Mouse (Mus musculus) urinary bladder, adult 2 months (tissue): Measurements from ENCODE around the gene Sik1. TPM values are rescaled to one million over a fixed set of nuclear protein-coding genes. Genes with fewer than 3 reads are reported as not detected.

Experiments used
- DNase-seq: peaks from one replicate; pipeline ENCODE4 v3.0.0; 2022; ENCODE audit warnings: low spot score
- polyA plus RNA-seq: library from polyadenylated mRNA; depleted of rRNA; stranded (reverse); fragments of >200 nt; gene quantifications from 2 replicates; pipeline ENCODE4 v1.2.3, GENCODE M21; 2012; rRNA removed

The Sik1 gene
- polyA plus RNA-seq, 1 experiment: 32.3 TPM

GRCm38 (mm10) chr17:31808082-31808875 lies 47.3 kb downstream of the Sik1 start:
- DNase-seq: no peak

GRCm38 (mm10) chr17:31806496-31806895 lies 49.1 kb downstream of the Sik1 start:
- DNase-seq: no peak

GRCm38 (mm10) chr17:31806025-31806424 lies 49.6 kb downstream of the Sik1 start:
- DNase-seq: no peak

GRCm38 (mm10) chr17:31805585-31805984 lies 50.0 kb downstream of the Sik1 start:
- no peak for DNase-seq

GRCm38 (mm10) chr17:31802272-31803017 lies 53.2 kb downstream of the Sik1 start:
- DNase-seq: no peak

GRCm38 (mm10) chr17:31800852-31801363 lies 54.7 kb downstream of the Sik1 start:
- no peak for DNase-seq

- DNase-seq: no peak
These were observed 59.7 kb downstream of the Sik1 start for GRCm38 (mm10) chr17:31795893-31796292.

Other genes with a start within 250 kb of the Sik1 start
- gene Cbs, start 218.6 kb downstream of the Sik1 start, polyA plus RNA-seq: 0.88 and 1.4 TPM in 2 replicates
- gene U2af1, start 196.9 kb downstream of the Sik1 start, polyA plus RNA-seq: 141 and 160 TPM in 2 replicates
- gene Cryaa, start 178.0 kb downstream of the Sik1 start, polyA plus RNA-seq: not detected in 2 replicates
- gene Rrp1b, start 180.3 kb upstream of the Sik1 start, polyA plus RNA-seq: 13.2 and 14.4 TPM in 2 replicates
- 0.91 and 1.7 TPM in 2 replicates for gene Hsf2bp, start 180.5 kb upstream of the Sik1 start, polyA plus RNA-seq